Mouse (Mus musculus) CH12.LX (cell line): ENCODE data around the gene Slc22a14. TPM values are rescaled to one million over a fixed set of nuclear protein-coding genes. Genes with fewer than 3 reads are reported as not detected.

ENCODE experiments used
- DNase-seq: peaks from one replicate; pipeline ENCODE4 v3.0.0-alpha.2; 2013; ENCODE audit errors: extremely low read depth
- H3K27ac ChIP-seq: 2 replicates; pipeline ENCODE4 v1.5.1; 2012; ENCODE audit warnings: low read depth, mild to moderate bottlenecking, control low read depth, moderate library complexity; ENCODE audit not compliant: insufficient read depth
- H3K27me3 ChIP-seq: replicated peaks from 2 replicates; pipeline ENCODE3; 2012; ENCODE audit warnings: inconsistent platforms
- H3K36me3 ChIP-seq, 2 experiments: replicated peaks in 1 of 2; 2 replicates each; pipeline versions ENCODE3 to v1.6.1; 2012; ENCODE audit warnings: inconsistent platforms in 1 of 2, low read length in 1 of 2, mild to moderate bottlenecking in 1 of 2, mixed read lengths in 1 of 2, moderate library complexity in 1 of 2; ENCODE audit not compliant: control insufficient read depth in 1 of 2, insufficient read depth in 1 of 2
- H3K4me1 ChIP-seq, 2 experiments: 2 replicates each; pipeline ENCODE4 v1.6.1; 2012; ENCODE audit warnings: inconsistent platforms in 1 of 2, moderate library complexity in 1 of 2; ENCODE audit not compliant: insufficient read depth in 2 of 2, control insufficient read depth in 1 of 2
- H3K4me2 ChIP-seq: 2 replicates; pipeline ENCODE4 v1.6.1; 2012; ENCODE audit warnings: low read depth, mild to moderate bottlenecking, control low read depth; ENCODE audit not compliant: poor library complexity, insufficient read depth, severe bottlenecking
- H3K4me3 ChIP-seq, 3 experiments: fragments of 150-350 bp in 1 of 3; sonication (generic) in 1 of 3; replicated peaks in 1 of 3; 2 replicates each; pipeline versions ENCODE3 to v1.5.1; 2011 to 2012; ENCODE audit warnings: low read depth in 2 of 3, low read length in 2 of 3, mild to moderate bottlenecking in 2 of 3, moderate library complexity in 2 of 3, control low read depth in 1 of 3, improper control_type of control experiment in 1 of 3, inconsistent platforms in 1 of 3, mixed read lengths in 1 of 3; ENCODE audit not compliant: poor library complexity in 1 of 3
- H3K79me2 ChIP-seq: replicated peaks from 2 replicates; pipeline ENCODE4 v1.6.1; 2012; ENCODE audit warnings: mild to moderate bottlenecking, moderate library complexity; ENCODE audit not compliant: control insufficient read depth, poor library complexity, insufficient read depth, severe bottlenecking; ENCODE audit errors: extremely low read depth
- H3K9ac ChIP-seq: 2 replicates; pipeline ENCODE4 v1.6.1; 2012; ENCODE audit warnings: low read depth, mild to moderate bottlenecking, control low read depth, moderate library complexity; ENCODE audit not compliant: insufficient read depth
- H3K9me3 ChIP-seq: replicated peaks from 2 replicates; pipeline ENCODE3; 2012; ENCODE audit warnings: low read length, inconsistent platforms, mixed read lengths
- BHLHE40 ChIP-seq: IDR thresholded peaks from 2 replicates; pipeline ENCODE4 v1.6.1; 2011; ENCODE audit warnings: mild to moderate bottlenecking, low read depth, low read length, improper control_type of control experiment
- CTCF ChIP-seq, 2 experiments: IDR thresholded peaks in 1 of 2; conservative IDR thresholded peaks in 1 of 2; 2 replicates each; pipeline ENCODE4 v1.5.1; 2011 to 2012; ENCODE audit warnings: low read depth in 2 of 2, low read length in 2 of 2, improper control_type of control experiment in 1 of 2, inconsistent platforms in 1 of 2, mild to moderate bottlenecking in 1 of 2, moderate library complexity in 1 of 2
- ELF1 ChIP-seq: IDR thresholded peaks from 2 replicates; pipeline ENCODE4 v1.6.1; 2014; ENCODE audit warnings: low read depth, mild to moderate bottlenecking, inconsistent platforms, low read length, improper control_type of control experiment
- EP300 ChIP-seq: IDR thresholded peaks from 2 replicates; pipeline ENCODE4 v1.6.1; 2011; ENCODE audit warnings: low read length, improper control_type of control experiment
- ETS1 ChIP-seq: conservative IDR thresholded peaks from 2 replicates; pipeline ENCODE4 v1.6.1; 2012; ENCODE audit warnings: low read depth, mild to moderate bottlenecking, inconsistent platforms, low read length, improper control_type of control experiment, moderate library complexity
- IRF4 ChIP-seq: IDR thresholded peaks from 2 replicates; pipeline ENCODE4 v1.6.1; 2014; ENCODE audit warnings: low read depth, mild to moderate bottlenecking, inconsistent platforms, low read length, improper control_type of control experiment
- MAX ChIP-seq: IDR thresholded peaks from 2 replicates; pipeline ENCODE4 v1.6.1; 2011; ENCODE audit warnings: low read length, improper control_type of control experiment
- MEF2A ChIP-seq: IDR thresholded peaks from 2 replicates; pipeline ENCODE4 v1.6.1; 2014; ENCODE audit warnings: low read depth, mild to moderate bottlenecking, inconsistent platforms, low read length, improper control_type of control experiment, borderline replicate concordance
- RAD21 ChIP-seq: IDR thresholded peaks from 2 replicates; pipeline ENCODE4 v1.6.1; 2011; ENCODE audit warnings: low read depth, mild to moderate bottlenecking, low read length, improper control_type of control experiment, moderate library complexity
- RCOR1 ChIP-seq: conservative IDR thresholded peaks from 2 replicates; pipeline ENCODE4 v1.6.1; 2012; ENCODE audit warnings: low read depth, mild to moderate bottlenecking, inconsistent platforms, low read length, improper control_type of control experiment
- SMC3 ChIP-seq: IDR thresholded peaks from 2 replicates; pipeline ENCODE4 v1.6.1; 2011; ENCODE audit warnings: low read depth, low read length, improper control_type of control experiment
- TBP ChIP-seq: conservative IDR thresholded peaks from 2 replicates; pipeline ENCODE4 v1.6.1; 2011; ENCODE audit warnings: low read depth, low read length, improper control_type of control experiment
- UBTF ChIP-seq: IDR thresholded peaks from 2 replicates; pipeline ENCODE4 v1.6.1; 2012; ENCODE audit warnings: low read depth, mild to moderate bottlenecking, inconsistent platforms, low read length, improper control_type of control experiment, moderate library complexity
- USF1 ChIP-seq: IDR thresholded peaks from 2 replicates; pipeline ENCODE4 v1.6.1; 2014; ENCODE audit warnings: low read depth, mild to moderate bottlenecking, inconsistent platforms, low read length, improper control_type of control experiment
- USF2 ChIP-seq: conservative IDR thresholded peaks from 2 replicates; pipeline ENCODE4 v1.6.1; 2011; ENCODE audit warnings: low read depth, low read length, improper control_type of control experiment
- ZMIZ1 ChIP-seq: IDR thresholded peaks from 2 replicates; pipeline ENCODE4 v1.6.1; 2012; ENCODE audit warnings: low read depth, mild to moderate bottlenecking, inconsistent platforms, low read length, improper control_type of control experiment
- ZNF384 ChIP-seq: IDR thresholded peaks from 2 replicates; pipeline ENCODE4 v1.6.1; 2012; ENCODE audit warnings: low read depth, low read length, improper control_type of control experiment, inconsistent platforms
- dilution Hi-C: fragments of 300-500 bp; cut with MboI; formaldehyde crosslinking; loops from 2 replicates; pipeline ENCODE4 v1.14.3; 2020; ENCODE audit warnings: low sequenced_read_pairs; ENCODE audit not compliant: extremely low pct_unique_long_range_greater_than_20kb, extremely low pct_ligation_motif_present
- in situ Hi-C: fragments of 300-500 bp; cut with MboI; formaldehyde crosslinking; loops from 3 replicates; pipeline ENCODE4 v1.14.3; 2019; ENCODE audit warnings: low sequenced_read_pairs, low pct_ligation_motif_present, low pct_unique_long_range_greater_than_20kb, mixed read lengths
- polyA plus RNA-seq: library from polyadenylated mRNA; unstranded; fragments of >175 nt; gene quantifications from 2 replicates; pipeline ENCODE4 v1.2.1, GENCODE M21; 2012; ENCODE audit warnings: low read depth; ENCODE audit not compliant: insufficient read length
- total RNA-seq, 2 experiments: library from RNA; depleted of rRNA; stranded (reverse); fragments of 300-350 nt in 1 of 2; fragments of >200 nt in 1 of 2; gene quantifications; 2 replicates each; pipeline ENCODE4 v1.2.3; 2012 to 2014

The Slc22a14 gene
- total and polyA plus RNA-seq, 3 experiments: not detected

DNA sequence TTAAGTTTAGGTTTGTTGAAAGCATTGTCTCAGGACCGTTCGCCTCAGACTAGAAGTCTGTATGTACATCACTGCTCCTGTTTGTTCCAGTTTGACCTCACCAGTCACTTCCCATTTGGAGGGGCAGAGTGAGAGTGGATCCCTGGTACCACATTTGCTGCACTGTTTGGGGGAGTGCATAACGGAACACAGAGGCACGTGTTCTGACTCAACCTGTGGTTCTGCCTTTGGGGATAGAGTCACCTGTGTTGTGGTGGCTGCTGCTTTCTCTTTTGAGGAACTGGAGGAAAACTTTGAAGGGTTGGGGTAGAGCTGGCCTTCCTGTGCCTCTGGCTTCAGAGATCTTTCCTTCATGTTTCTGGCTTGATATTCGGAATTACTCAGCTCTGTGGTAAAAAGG lies 38.7 kb upstream of the Slc22a14 start:
- H3K27ac ChIP-seq: no peak overlapping the region
- no peak overlapping the region for H3K4me3 ChIP-seq
- H3K36me3 ChIP-seq: no peaks in the 10 kb centered on the region
- TF ChIP-seq ETS1 (peak; percentile 39; the same call in 1 of the 2 replicates), EP300 (no peak), ZMIZ1 (no peak), USF1 (no peak), MAX (peak; percentile 39; the same call in 1 of the 2 replicates), IRF4 (no peak), RAD21 (no peak), MEF2A (no peak), ZNF384 (no peak), ELF1 (no peak), USF2 (no peak), BHLHE40 (peak; percentile 89), SMC3 (no peak), TBP (no peak)
- peaks cover 0 to 29% of the 10 kb centered on the region in 2 experiments; a peak in 2 of 4 replicates for H3K4me1 ChIP-seq
- H3K27me3 ChIP-seq: peaks cover 63% of the 10 kb centered on the region
- DNase-seq: no peak
- dilution Hi-C loops: no loop called here
- peaks cover 2% of the 10 kb centered on the region for H3K9me3 ChIP-seq
- no peak overlapping the region for H3K9ac ChIP-seq
- no peaks in the 10 kb centered on the region for H3K79me2 ChIP-seq
- in situ Hi-C loops: no loop called here
- H3K4me2 ChIP-seq: peak overlapping the region; percentile 54; the same call in 1 of the 2 replicates

DNA sequence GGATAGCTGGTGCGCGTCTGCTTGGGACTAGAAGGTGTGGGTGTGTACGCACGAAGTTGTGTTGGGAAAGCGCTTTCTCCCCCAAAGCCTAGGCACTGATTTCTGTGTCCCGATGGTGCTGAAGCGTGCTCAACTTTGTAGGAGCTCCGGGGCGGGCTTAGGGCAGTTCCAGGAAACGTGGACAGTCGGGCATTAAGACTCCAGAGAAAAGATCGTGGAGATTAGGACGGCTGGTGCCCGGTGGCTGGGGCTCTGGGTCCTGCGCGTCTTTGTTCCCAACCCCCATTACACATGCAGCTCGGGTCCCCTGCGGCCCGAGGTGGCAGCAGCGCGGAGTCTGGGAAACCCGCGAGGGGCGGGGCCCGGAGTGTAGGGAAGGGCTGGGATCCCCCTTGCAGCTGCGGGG lies 37.9 kb upstream of the Slc22a14 start:
- Histone ChIP-seq H3K4me3 (peak overlapping the region; percentile 35 to 84 (median 65)), H3K4me2 (peak overlapping the region; percentile 54), H3K27me3 (peaks cover 61% of the 10 kb centered on the region), H3K4me1 (peaks cover 0 to 29% of the 10 kb centered on the region in 2 experiments; a peak in 2 of 4 replicates), H3K79me2 (no peaks in the 10 kb centered on the region), H3K36me3 (no peaks in the 10 kb centered on the region), H3K9me3 (peaks cover 3% of the 10 kb centered on the region), H3K27ac (no peak overlapping the region), H3K9ac (no peak overlapping the region)
- in situ Hi-C loops (no loop called here), dilution Hi-C loops (no loop called here)
- TF ChIP-seq UBTF (no peak), CTCF (conservative IDR thresholded peaks at IDR 0.05 in 1 of 2, IDR thresholded peaks at IDR 0.05 in 1 of 2; ENCODE audit: low read depth in 2 of 2, low read length in 2 of 2) (no peak), RCOR1 (no peak), SMC3 (no peak), EP300 (no peak)
- DNase-seq: no peak
